Mouse (Mus musculus) G1E (cell line): Measurements from ENCODE around the gene Nnmt. TPM values are rescaled to one million over a fixed set of nuclear protein-coding genes. Genes with fewer than 3 reads are reported as not detected.

Experiments used
- ATAC-seq: 2 replicates; pipeline ENCODE4 v1.8.0; 2016; ENCODE audit warnings: mild to moderate bottlenecking; ENCODE audit not compliant: insufficient number of reproducible peaks, poor library complexity, low FRiP score, severe bottlenecking; ENCODE audit errors: extremely low read depth
- DNase-seq: peaks from one replicate; pipeline ENCODE4 v3.0.0; 2012; ENCODE audit warnings: low spot score
- H3K27me3 ChIP-seq: 2 replicates; pipeline ENCODE4 v1.6.1; 2012; ENCODE audit warnings: mild to moderate bottlenecking, low read length, inconsistent platforms; ENCODE audit not compliant: insufficient read depth
- H3K36me3 ChIP-seq: replicated peaks from 2 replicates; pipeline ENCODE3; 2012; ENCODE audit warnings: mild to moderate bottlenecking, inconsistent platforms
- H3K4me1 ChIP-seq: 2 replicates; pipeline ENCODE4 v1.6.1; 2012; ENCODE audit warnings: low read depth, low read length, inconsistent platforms, mixed read lengths; ENCODE audit not compliant: insufficient read depth
- H3K4me3 ChIP-seq: 2 replicates; pipeline ENCODE4 v1.5.1; 2012; ENCODE audit warnings: low read depth, mild to moderate bottlenecking, inconsistent platforms, low read length, moderate library complexity, mixed read lengths
- H3K9me3 ChIP-seq: replicated peaks from 2 replicates; pipeline ENCODE4 v1.6.1; 2012; ENCODE audit warnings: inconsistent platforms
- CTCF ChIP-seq: IDR thresholded peaks from 2 replicates; pipeline ENCODE4 v1.5.1; 2012; ENCODE audit warnings: low read depth, low read length, inconsistent platforms, mixed read lengths
- GATA1 ChIP-seq: IDR thresholded peaks from 2 replicates; pipeline ENCODE4 v1.6.1; 2012; ENCODE audit warnings: borderline replicate concordance, low read length, inconsistent platforms, mixed read lengths
- GATA2 ChIP-seq: IDR thresholded peaks from 2 replicates; pipeline ENCODE4 v1.6.1; 2012; ENCODE audit warnings: low read depth, low read length, inconsistent platforms, borderline replicate concordance
- POLR2AphosphoS5 ChIP-seq: IDR thresholded peaks from 2 replicates; pipeline ENCODE4 v1.6.1; 2012; ENCODE audit warnings: low read depth, low read length, inconsistent platforms; ENCODE audit not compliant: insufficient replicate concordance
- TAL1 ChIP-seq: conservative IDR thresholded peaks from 2 replicates; pipeline ENCODE4 v1.6.1; 2012; ENCODE audit warnings: low read depth, low read length, inconsistent platforms, mixed read lengths
- polyA plus RNA-seq: library from polyadenylated mRNA; stranded (reverse); fragments of >175 nt; gene quantifications from 2 replicates; pipeline ENCODE4 v1.2.3, GENCODE M21; 2012
- total RNA-seq, 2 experiments: library from RNA; stranded (forward) in 1 of 2; stranded (reverse) in 1 of 2; fragments of 200-1000 nt in 1 of 2; fragments of >200 nt in 1 of 2; fragmentation: Nextera tagmentation in 1 of 2; gene quantifications; 2 replicates each; pipeline ENCODE4 v1.2.3; 2014 to 2017

Gene Nnmt
- total and polyA plus RNA-seq, 3 experiments, result 0.66 TPM; not detected in 2

DNA sequence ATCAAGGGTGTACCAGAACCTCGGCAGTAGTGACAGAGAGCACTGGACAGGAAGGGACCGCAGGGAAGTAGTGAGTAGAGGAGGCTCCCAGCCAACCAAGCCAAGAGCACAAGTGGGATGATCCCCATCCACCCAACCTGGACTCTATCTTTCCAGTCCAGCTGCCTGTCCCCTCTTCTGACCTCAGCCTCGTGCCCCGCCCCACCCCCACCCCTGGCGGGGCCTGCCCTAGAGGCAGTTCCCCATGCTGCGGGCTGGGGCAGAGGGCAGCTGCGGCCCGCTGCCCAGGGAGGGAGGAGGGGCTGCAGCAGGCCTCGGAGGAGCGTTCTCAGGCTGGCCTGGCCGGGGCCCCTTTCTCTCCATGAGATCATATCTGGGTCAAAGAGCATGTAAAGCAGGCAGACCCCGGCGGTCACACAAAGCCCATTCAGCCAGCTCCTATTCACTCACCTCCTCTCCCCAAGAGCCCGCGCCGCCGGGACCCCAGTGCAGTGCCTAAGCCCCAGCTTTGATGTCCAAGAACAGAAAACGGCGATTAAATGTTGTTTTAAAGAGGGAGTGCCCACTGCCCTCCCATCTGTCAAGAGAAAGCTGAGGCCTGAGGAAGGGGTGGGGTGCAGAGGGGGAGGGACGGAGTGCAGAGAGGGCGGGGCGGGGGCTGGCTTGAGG lies 44.3 kb upstream of the Nnmt start:
- Histone ChIP-seq H3K4me1 (peaks cover 53% of the 10 kb centered on the region), H3K36me3 (peaks cover 34% of the 10 kb centered on the region), H3K4me3 (peak overlapping the region; percentile 62; the same call in 1 of the 2 replicates), H3K27me3 (peaks cover 7% of the 10 kb centered on the region), H3K9me3 (peaks cover 8% of the 10 kb centered on the region)
- ATAC-seq, result peak; percentile 50
- TF ChIP-seq GATA1, result no peak
- TF ChIP-seq POLR2AphosphoS5, result no peak
- no peak for TF ChIP-seq GATA2
- no peak; the same call in 1 of the 2 replicates for TF ChIP-seq TAL1
- no peak for TF ChIP-seq CTCF
- DNase-seq, result no peak

DNA sequence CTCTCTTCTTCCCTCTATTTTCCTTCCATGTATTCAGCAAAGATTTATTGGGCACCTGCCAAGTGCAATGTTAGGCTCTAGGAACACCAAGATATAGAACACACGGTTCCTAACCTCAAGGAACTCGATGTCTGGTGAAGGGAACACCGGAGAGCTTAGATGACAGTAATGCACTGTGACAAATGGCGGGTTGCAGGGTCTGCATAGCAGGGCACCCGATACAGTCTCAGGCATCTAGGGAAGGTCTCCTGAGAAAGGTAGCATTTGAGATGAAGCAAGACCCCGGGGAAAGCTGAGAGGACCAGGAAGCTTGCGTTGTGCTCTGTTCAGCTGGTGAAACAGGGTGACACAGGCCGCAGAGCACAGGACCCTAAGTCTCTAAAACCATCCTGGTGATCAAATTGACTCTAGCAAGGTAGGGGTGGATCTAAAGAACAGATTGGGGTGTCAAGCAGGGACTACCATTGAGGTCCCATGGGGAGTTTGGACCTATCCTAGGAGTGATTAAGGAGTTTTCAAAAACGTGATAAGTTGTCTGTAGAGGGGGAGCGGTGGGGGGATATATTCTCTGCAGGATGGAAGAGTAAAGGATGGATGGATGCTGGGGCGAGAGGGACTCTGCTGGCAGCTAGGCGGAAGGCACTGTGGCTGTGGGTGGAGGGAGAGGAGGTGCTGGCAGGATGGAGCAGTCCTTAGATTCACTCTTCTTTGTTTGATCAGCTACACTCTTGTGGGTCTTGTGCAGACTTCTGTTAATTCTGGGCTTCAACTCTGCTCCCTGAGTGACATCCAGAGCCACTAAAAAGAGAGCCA lies 43.5 kb upstream of the Nnmt start:
- peaks cover 12% of the 10 kb centered on the region for H3K9me3 ChIP-seq
- TF ChIP-seq GATA1, result no peak
- no peak for TF ChIP-seq TAL1
- no peak for TF ChIP-seq GATA2
- no peak for TF ChIP-seq CTCF
- no peak for TF ChIP-seq POLR2AphosphoS5
- ATAC-seq (no peak), DNase-seq (no peak)
- peaks cover 28% of the 10 kb centered on the region for H3K36me3 ChIP-seq
- H3K4me1 ChIP-seq, result peaks cover 48% of the 10 kb centered on the region
- peak overlapping the region; percentile 62; the same call in 1 of the 2 replicates for H3K4me3 ChIP-seq
- H3K27me3 ChIP-seq, result peaks cover 9% of the 10 kb centered on the region

DNA sequence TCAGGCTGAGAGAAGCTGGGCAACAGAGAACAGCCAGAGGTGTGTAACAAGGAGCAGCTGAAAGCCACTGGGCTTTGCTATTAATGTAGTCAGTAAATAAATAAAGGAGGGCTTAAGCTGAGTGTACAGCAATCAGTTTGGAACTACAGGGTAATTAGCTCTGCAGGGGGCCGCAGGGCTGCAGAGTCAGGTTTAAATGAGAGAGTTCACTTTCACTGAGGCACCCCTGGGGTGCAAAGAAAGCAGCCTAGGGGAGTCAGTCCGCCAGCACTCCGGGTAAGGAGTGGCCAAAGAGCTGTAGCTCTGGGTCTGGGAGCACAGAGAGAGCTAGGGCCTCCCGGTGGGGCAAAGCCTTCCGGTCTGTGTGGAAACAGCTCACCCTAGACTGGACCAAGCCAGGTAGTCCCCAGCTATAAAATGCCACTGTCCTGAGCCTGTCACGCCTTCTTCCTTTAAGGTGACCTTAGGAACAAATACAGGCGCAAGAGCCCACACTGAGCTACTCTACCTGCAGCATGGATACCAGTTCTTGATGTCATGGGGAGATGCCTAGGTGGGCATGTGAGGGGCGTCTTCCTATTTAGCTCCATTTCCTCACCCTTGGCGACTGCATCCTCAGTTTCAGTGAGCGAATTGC lies 42.8 kb upstream of the Nnmt start:
- TF ChIP-seq CTCF (no peak), TAL1 (no peak), POLR2AphosphoS5 (no peak), GATA2 (no peak), GATA1 (no peak)
- no peak overlapping the region for H3K4me3 ChIP-seq
- DNase-seq, result no peak
- peaks cover 47% of the 10 kb centered on the region for H3K4me1 ChIP-seq
- H3K9me3 ChIP-seq, result peaks cover 12% of the 10 kb centered on the region
- peaks cover 9% of the 10 kb centered on the region for H3K27me3 ChIP-seq
- H3K36me3 ChIP-seq, result peaks cover 22% of the 10 kb centered on the region
- ATAC-seq, result no peak

GRCm38 (mm10) chr9:48646781-48647647 lies 42.1 kb upstream of the Nnmt start:
- TF ChIP-seq CTCF (no peak), GATA2 (no peak), GATA1 (no peak), TAL1 (no peak), POLR2AphosphoS5 (no peak)
- Histone ChIP-seq H3K4me1 (peaks cover 47% of the 10 kb centered on the region), H3K27me3 (peaks cover 9% of the 10 kb centered on the region), H3K4me3 (no peak overlapping the region), H3K9me3 (peaks cover 12% of the 10 kb centered on the region), H3K36me3 (peaks cover 19% of the 10 kb centered on the region)
- ATAC-seq, result no peak
- no peak for DNase-seq

DNA sequence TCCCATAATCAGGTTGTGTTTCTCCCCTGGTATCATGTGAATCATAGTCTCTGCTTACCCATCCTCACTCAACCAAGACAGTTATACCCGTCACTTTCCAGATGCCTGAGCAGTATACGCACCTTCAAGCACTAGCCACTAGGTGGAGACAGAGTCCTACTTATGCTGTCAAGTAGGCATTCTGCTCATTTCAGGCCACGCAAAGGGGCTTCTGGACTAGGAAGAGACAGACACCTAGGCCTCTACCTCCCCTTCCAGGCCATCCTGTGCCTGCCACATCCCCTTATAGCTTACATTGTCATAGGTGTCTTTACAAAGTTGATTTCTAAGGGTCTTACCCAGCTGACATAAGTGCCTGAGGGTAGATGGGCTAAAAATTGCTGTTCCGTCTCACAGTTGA lies 41.3 kb upstream of the Nnmt start:
- Histone ChIP-seq H3K4me1 (peaks cover 47% of the 10 kb centered on the region), H3K4me3 (no peak overlapping the region), H3K9me3 (peaks cover 12% of the 10 kb centered on the region), H3K27me3 (peaks cover 14% of the 10 kb centered on the region), H3K36me3 (peaks cover 19% of the 10 kb centered on the region)
- TF ChIP-seq POLR2AphosphoS5 (no peak), CTCF (peak; percentile 91)
- peak; percentile 48 for DNase-seq
- ATAC-seq, result no peak; the same call in 1 of the 2 replicates

- DNase-seq, result no peak
- Histone ChIP-seq H3K4me1 (peaks cover 45% of the 10 kb centered on the region), H3K36me3 (peaks cover 15% of the 10 kb centered on the region), H3K4me3 (no peak overlapping the region), H3K27me3 (peaks cover 18% of the 10 kb centered on the region), H3K9me3 (peaks cover 12% of the 10 kb centered on the region)
- ATAC-seq, result no peak
- TF ChIP-seq GATA1 (no peak), CTCF (no peak), GATA2 (no peak), POLR2AphosphoS5 (no peak), TAL1 (no peak)
Observed at GRCm38 (mm10) chr9:48645648-48646126, 40.7 kb upstream of the Nnmt start.
